Mouse (Mus musculus) thymus, postnatal 0 days (tissue): ENCODE measurements around the gene Armc3. TPM values are rescaled to one million over a fixed set of nuclear protein-coding genes. Genes with fewer than 3 reads are reported as not detected.

ENCODE experiments used
- DNase-seq: peaks from one replicate; pipeline ENCODE4 v3.0.0-alpha.2; 2015; ENCODE audit warnings: low spot score
- polyA plus RNA-seq: library from polyadenylated mRNA; unstranded; fragments of >200 nt; fragmentation: Nextera tagmentation; extraction: Ambion mirVana; gene quantifications from 2 replicates; pipeline ENCODE4 v1.2.1, GENCODE M21; 2015

The Armc3 gene
- polyA plus RNA-seq, result 0.53 and 0.57 TPM in 2 replicates

DNA sequence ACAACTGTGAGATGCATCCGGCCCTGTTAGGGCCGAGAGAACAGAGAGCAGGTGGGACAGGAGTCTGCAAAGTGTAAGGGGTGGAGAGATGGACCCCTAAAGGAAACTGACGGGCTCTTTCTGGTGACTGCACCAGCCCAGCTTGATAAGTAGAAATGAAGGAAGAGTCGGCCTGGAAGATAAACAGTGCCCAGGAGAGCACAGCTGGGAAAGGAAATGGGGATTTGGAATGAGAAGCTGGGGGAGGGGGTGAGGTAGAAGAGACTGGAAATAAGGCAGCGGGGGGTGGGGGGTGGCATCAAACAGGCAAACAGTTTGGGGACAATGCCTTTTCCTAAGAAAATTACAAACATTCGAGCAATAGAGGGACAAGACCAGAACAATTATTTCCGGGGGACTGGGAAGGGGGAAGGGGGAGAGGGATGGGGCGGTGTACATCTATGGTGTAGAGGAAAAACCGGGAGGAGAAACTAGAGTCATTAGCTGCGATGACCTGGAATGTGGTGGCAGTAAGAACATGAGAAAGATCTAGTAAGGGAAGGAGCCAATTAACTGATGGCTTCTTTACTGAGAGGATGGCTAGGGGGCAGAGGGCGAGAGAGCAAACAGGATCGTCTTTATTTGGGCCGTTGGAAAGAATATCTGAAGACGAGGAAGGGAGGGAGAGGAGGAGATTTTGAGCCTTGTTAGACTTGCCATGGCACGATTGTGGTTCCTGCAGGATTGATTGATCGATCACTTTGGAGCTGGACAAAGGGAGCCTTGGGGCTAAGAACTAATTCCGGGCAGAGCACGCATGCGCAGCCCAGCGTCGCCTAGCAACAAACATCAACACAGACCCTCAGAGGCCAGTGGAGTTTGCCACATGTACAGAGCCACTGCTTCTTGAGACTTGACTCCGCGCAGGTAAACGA is at the start of gene Armc3:
Armc3 (plus strand) TSS at position 851 of the 914 bp plus-strand sequence.
- peak; percentile 64 for DNase-seq

DNA sequence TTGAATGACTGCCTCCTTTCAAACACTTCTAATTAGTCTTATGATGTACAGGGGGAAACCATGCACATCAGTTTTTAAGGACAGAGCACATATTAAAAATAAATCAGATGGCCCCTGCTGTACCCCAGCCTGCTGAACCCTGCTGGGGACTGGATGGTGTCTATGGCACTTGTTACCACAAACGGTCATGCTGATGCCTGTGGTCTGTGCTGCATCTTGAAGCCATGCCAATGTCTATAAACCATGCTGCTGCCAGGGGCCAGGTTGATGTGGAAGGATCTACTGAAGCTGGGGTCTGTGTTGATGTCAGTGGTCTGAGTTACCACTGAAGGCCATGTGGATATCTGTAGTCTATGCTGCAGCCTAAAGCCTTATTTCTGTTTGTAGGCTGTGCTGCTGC is 46.4 kb upstream of the Armc3 start:
- no peak for DNase-seq

GRCm38 (mm10) chr2:19156176-19156575 is 42.9 kb upstream of the Armc3 start:
- DNase-seq, result peak; percentile 67

- no peak for DNase-seq
Measured at GRCm38 (mm10) chr2:19159539-19159938, 39.6 kb upstream of the Armc3 start.

DNA sequence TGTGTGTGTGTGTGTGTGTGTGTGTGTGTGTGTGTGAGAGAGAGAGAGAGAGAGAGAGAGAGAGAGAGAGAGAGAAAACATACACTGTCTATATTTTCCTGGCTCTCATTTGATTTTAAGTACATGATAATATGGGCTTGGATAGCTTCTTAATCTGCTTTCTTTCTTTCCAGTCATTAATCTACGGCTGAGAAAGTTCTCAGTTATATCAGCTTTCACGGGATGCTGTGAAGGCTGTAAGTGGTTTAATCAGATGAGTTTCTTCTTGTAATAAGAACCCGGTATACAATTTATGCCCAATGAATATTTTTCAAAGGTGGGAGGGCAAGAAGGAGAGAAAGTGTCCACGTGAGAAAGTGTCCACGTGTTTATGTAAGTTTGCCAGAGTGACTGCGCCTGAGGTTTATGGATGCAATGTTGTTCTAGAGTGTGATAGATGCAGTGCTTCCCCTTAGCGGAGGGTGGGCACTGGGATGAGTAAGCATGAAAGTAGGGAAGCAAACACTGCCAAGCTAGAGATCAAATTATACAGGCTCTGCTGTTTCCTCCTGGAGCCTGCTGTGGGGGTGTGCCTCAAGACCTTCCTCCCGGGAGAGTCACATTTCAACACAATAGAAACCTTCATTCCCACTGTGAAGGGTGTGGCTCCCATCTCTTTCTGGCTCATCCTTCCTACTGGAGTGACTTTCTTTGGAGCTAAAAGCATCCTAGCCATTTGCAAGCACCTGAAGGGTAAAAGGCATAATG is 38.6 kb upstream of the Armc3 start:
- DNase-seq, result no peak

GRCm38 (mm10) chr2:19164234-19164633 is 34.9 kb upstream of the Armc3 start:
- DNase-seq, result no peak

DNA sequence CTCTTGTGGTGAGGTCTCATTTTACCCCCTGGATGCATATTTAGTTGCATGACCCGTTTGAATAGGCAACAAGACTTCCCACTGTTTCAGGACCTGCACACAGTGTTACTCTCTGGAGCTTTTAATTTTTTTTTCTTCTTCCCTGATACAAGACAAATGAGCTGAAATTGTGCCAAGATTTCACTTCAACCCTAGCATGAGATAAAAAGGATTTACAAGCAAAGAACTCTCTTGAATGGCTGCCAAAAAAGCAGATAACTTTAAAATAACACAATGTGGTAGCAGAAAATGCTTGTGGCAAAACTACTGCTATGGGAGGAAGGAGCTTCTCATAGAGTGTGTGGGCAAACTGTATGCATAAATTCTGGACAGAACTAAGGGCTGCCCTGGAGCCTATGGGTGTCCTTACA is 22.3 kb upstream of the Armc3 start:
- no peak for DNase-seq

DNA sequence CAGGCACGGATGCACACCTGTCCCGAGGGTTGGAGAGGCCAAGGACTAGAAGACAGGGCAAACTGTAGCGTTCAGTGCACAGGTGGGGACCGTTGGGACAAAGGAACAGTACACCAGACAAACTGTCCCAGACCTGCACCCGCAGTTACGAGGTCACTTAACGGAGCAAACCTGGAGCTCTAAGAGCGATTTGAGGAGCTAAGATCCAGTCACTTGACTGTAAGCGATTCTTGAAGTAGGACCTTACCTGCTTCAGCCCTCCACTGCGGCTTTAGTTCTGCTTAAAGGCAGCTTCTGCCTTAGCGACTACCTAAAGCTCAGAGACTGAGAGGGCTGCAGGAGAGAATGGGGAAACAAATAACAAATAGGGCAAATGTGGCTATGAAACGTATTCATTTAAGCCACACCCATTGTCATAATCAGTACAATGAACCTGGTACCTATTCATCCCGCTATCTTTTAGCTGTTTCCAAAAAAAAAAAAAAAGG is 308 bp downstream of the Armc3 start:
- DNase-seq, result no peak

GRCm38 (mm10) chr2:19200112-19200511 is 1.0 kb downstream of the Armc3 start:
- DNase-seq, result no peak

DNA sequence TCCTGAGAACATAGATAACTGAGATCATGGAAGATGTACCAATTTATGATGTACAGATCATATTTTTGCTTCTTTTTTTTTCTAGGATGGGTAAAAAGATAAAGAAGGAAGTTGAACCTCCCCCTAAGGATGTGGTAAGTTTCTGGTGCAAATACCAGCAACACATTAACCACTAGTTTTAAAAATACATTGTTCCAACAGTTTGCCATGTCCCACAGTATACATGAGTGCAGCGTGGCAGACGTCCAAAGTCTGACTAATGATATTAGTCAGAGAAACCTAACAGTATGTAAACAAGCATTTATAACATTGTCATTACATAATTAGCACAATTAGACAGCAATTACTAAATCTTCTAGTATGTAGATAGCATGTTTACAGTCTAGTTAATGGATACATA is 2.6 kb downstream of the Armc3 start:
- DNase-seq, result no peak

GRCm38 (mm10) chr2:19234305-19234704 is 35.2 kb downstream of the Armc3 start:
- no peak for DNase-seq

GRCm38 (mm10) chr2:19235193-19235592 is 36.1 kb downstream of the Armc3 start:
- DNase-seq, result no peak

- DNase-seq, result no peak
Measured at GRCm38 (mm10) chr2:19235614-19236013, 36.5 kb downstream of the Armc3 start.

GRCm38 (mm10) chr2:19238771-19239170 is 39.7 kb downstream of the Armc3 start:
- peak; percentile 12 for DNase-seq

DNA sequence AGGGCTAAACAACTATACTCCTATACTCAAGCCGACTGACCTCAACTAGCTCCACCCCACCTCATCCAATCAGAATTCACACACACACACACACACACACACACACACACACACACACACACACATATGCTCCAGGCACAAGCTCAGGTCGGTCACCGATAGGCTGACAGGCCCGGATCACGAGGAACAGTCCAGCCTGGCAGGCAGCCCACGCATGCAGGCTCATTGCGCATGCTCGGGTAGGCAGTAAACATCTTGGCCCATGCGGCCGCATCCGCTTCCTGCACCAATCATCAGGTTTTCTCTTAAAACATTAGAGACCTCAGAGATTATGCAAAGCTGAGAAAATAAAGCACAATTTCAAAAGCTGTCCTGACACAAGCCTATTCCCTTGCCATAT is 50.5 kb downstream of the Armc3 start:
- DNase-seq, result no peak

- no peak for DNase-seq
Measured at GRCm38 (mm10) chr2:19255037-19255436, 55.9 kb downstream of the Armc3 start.

DNA sequence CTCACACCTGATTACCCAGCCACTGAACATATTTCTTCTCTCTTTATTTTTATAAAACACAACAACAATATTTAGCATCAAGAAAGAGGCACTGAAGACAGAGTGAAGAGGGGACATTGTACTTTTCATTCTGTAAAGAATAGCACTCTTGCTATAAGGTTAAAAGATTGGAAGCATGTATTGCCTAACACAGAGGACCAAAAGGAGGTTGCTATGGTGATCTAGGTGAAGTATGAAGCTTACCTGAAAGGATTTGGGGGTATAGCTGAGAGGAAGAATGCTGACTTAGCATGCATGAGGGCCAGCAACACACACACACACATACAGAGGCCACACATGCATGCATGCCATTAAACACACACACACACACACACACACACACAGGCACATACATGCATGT is 58.2 kb downstream of the Armc3 start:
- no peak for DNase-seq

DNA sequence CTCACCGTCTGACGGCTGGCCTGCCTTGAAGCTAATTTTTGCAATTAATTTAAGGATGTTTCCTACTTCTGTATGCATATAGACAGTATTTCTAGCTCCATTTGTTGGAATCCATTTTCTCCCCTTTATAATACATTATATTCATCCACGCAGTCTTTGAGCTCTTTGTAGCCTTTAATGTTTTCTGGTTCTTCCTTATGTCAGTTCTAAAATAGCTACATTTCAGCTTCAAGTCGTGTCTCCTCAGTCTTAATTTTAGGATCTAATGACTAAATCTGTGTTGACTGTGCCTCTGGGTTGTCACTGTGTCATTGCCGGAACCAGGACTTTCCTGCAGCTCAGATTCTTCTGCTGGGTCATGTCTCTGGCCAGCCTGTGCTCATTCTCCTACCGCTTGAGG is 61.3 kb downstream of the Armc3 start:
- DNase-seq, result no peak

- peak; percentile 27 for DNase-seq
Measured at GRCm38 (mm10) chr2:19263375-19263774, 64.3 kb downstream of the Armc3 start.

DNA sequence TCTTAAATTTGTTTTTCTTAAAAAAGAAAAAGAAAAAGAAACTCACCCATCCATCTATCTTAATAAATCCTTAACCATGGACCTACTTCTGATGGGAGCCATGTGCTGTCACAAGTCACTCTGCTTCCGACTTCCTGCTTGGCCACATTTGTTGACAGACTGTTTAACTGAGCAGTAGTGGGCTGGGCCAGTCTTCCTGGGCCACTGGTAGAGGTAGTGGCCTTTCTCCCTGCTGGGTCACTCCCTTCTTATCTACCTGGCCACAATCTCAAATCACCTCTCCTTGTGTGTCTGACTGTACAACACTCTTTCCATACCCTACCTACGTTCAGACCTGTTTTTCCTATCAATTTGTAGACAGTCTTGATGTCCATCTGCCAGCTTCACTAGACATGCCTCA is 66.7 kb downstream of the Armc3 start:
- DNase-seq, result no peak

DNA sequence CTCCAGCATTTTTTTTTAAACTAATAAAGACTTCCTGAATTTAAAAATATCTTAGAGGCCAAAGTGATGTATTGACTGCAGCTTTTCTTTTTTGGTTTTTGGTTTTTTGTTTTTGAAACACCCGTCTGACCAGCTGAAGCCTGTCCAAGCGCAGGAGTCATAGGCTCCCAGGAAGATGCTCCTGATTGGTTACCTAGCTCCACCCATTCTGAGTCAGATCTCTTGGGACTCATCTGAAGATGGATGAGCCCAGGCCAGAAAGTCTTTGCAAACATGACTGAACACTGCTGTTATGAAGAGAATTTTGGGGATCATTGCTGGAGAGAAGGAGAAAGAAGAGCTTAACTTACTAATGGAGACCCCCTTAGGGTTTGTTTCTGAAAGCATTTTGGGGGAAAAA is 68.3 kb downstream of the Armc3 start:
- DNase-seq, result no peak

DNA sequence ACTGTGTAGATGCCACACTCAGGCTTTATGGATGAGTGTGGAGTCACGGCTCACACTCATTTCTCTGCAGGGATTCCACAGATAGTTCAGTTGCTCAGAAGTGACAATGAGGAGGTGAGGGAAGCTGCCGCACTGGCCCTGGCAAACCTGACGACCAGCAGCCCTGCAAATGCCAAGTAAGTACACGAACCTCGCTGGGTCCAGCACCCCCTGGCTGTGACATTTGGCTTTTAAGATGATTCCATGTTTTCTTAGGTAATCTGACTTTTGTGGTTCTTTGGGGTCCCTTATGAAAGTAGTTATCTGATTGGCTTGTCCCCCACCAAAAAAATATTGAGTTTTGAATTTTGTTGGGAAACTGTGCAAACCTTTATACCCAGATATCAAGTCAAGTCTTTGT is 70.9 kb downstream of the Armc3 start:
- DNase-seq, result peak; percentile 9
